Mouse (Mus musculus) cortical plate, adult 2 months (tissue): Measurements from ENCODE around the gene Sbf1. TPM values are rescaled to one million over a fixed set of nuclear protein-coding genes. Genes with fewer than 3 reads are reported as not detected.

Experiments
- H3K27ac ChIP-seq: fragments of 200-500 bp; 2 replicates; pipeline ENCODE4 v1.5.1; 2012; ENCODE audit warnings: low read length, control low read depth, inconsistent platforms; ENCODE audit not compliant: insufficient read depth
- H3K4me1 ChIP-seq: fragments of 200-500 bp; 2 replicates; pipeline ENCODE4 v1.6.1; 2011; ENCODE audit warnings: low read length; ENCODE audit not compliant: control insufficient read depth, insufficient read depth
- H3K4me3 ChIP-seq: fragments of 200-500 bp; 2 replicates; pipeline ENCODE4 v1.5.1; 2011; ENCODE audit warnings: mild to moderate bottlenecking, low read length, control low read depth; ENCODE audit not compliant: insufficient read depth
- CTCF ChIP-seq: fragments of 200-500 bp; IDR thresholded peaks from 2 replicates; pipeline ENCODE4 v1.5.1; 2011; ENCODE audit warnings: mild to moderate bottlenecking, control low read depth, low read length; ENCODE audit not compliant: insufficient read depth; ENCODE audit errors: extremely low read depth
- POLR2A ChIP-seq: fragments of 200-500 bp; IDR thresholded peaks from 2 replicates; pipeline ENCODE4 v1.6.1; 2011; ENCODE audit warnings: mild to moderate bottlenecking, low read length, control low read depth; ENCODE audit not compliant: insufficient read depth; ENCODE audit errors: extremely low read depth
- polyA plus RNA-seq: library from polyadenylated mRNA; depleted of rRNA; stranded (reverse); fragments of >200 nt; gene quantifications from 2 replicates; pipeline ENCODE4 v1.2.3, GENCODE M21; 2012

The Sbf1 gene
- polyA plus RNA-seq, 1 experiment: 264 TPM

DNA sequence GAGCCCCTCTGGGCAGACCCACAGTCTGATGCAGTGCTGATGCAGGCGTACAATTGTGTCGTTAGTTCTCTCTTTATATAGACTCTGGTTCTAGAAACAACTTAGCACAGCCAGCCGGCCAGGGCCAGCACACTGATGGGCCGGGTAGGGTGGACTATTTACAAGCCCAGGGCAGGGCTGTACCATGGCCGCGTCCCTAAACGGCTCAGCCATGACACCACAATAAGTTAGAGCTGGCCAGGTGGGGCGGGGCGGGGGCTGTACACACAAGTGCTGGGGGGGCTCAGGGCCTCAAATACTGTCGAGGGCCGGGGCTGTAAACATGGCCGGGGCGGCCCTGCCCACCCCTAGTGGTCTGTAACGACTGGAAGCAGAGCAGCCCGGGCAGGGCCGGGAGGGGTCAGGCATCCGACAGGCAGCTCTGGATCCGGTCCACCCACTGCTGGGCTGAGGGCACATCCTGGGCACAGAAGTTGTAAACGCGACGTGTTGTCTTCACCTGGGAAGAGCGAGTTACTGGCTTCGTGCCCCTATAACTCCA, 26.8 kb downstream of the Sbf1 start:
- Histone ChIP-seq H3K4me1 (peaks cover 2% of the 10 kb centered on the region; the same call in 1 of the 2 replicates), H3K27ac (no peak overlapping the region), H3K4me3 (no peak overlapping the region)
- TF ChIP-seq POLR2A (no peak; the same call in 1 of the 2 replicates), CTCF (no peak)

DNA sequence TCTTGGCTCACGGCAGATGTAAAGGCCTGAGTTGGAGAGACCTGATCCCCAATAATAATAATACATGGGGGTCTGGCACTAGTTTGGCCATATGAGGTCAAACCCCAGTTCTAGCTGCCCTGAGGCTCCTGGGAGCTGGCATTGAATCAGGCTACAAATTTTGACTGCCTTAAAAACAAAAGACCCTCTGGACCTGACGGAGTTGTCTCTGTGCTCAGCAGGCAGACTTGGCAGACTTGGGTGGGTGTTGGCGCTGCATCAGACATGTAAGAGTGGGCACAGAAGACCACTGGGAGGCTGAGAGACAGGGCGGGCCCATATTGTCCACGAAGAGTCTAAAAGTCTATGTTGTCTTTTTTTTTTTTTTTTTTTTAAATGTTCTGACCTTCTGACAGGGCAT, 28.5 kb downstream of the Sbf1 start:
- Histone ChIP-seq H3K27ac (no peak overlapping the region), H3K4me1 (peaks cover 2% of the 10 kb centered on the region; the same call in 1 of the 2 replicates), H3K4me3 (no peak overlapping the region)
- TF ChIP-seq CTCF: no peak
- TF ChIP-seq POLR2A: no peak

DNA sequence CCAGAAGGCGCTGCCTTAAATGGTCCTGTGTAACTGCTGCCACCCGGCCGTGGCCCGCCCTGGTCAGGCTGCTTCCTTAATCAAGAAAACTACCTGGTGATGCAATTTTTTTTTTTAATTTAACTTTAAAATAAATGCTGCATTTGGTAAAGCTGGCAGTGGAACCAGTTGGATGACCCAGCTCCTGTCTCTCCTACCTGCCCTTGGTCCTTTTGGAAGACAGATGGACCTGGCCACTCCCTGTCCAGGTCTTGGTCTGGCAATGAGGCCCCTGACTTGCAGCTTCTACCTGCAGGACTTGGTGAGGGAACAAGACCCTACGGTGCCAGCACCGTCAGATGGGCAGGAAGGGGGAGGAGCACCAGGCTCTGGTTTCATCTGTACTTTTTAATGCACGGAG, 29.0 kb downstream of the Sbf1 start:
- H3K27ac ChIP-seq: 0 out of 2 replicates have a peak overlapping the region, but pooled peaks have one; percentile 82
- H3K4me1 ChIP-seq: peaks cover 2% of the 10 kb centered on the region; the same call in 1 of the 2 replicates
- no peak overlapping the region for H3K4me3 ChIP-seq
- TF ChIP-seq POLR2A: 0 out of 2 replicates have a peak, but pooled peaks have one; percentile 13
- TF ChIP-seq CTCF: no peak

DNA sequence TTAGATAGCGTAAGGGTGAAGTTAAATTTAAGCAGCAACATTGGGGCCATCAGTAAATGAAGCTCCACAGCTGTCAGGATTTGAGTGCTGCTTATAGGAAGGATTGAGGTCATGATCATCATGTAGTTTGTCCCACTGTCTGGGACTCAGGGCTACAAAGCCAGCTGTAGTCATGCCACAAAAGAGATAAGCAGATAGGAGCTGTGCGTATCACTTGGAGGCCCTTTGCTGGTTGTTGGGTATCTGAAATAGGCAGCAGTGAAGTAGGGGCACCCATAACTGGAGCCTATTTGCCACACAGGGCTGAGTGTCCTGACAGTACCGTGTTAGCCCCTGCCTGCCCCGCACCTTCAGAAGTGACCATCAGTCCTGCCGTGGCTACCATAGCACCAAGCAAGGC, 29.6 kb downstream of the Sbf1 start:
- TF ChIP-seq POLR2A: 0 out of 2 replicates have a peak, but pooled peaks have one; percentile 13
- no peak for TF ChIP-seq CTCF
- Histone ChIP-seq H3K4me3 (no peak overlapping the region), H3K4me1 (peaks cover 2% of the 10 kb centered on the region; the same call in 1 of the 2 replicates), H3K27ac (peak overlapping the region; percentile 82)

DNA sequence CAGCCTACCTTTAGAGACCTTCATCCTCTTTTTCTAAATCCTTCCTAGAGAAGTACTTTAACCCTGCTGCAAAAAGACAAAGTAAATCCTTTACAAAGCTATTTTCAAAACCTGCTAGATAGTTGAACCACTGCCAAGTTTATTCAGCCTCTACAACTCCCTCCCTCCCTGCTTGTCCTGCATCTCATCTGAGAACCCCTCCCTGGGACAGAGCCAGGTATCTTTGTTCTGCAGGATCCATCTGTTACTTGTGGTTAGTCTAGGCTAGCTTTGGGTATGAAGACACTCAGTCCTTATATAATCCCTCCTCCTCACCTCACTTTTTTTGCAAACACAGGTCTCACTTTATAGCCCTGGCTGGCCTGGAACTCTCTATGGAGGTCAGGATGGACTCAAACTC, 30.1 kb downstream of the Sbf1 start:
- Histone ChIP-seq H3K27ac (peak overlapping the region; percentile 82), H3K4me3 (no peak overlapping the region), H3K4me1 (peaks cover 2% of the 10 kb centered on the region; the same call in 1 of the 2 replicates)
- no peak for TF ChIP-seq POLR2A
- no peak for TF ChIP-seq CTCF

DNA sequence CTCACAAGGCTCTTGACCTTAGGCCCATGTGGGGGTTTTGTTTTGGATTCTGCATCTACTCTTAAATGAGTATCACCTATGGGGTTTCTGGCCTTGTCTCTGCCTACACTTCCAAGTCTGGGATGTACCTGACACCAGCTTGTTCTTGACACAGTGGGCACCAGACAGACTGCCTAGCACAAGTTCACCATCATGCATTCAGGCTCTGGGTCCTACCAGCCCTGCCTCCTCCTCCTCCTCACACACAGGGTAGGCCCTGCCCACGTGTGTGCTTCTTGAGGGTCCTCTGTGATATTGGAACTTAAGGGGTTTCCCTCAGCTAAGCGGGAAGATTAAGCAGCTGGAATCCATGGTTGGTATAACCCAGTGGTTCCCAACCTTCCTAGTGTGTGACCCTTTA, 31.0 kb downstream of the Sbf1 start:
- no peak overlapping the region for H3K27ac ChIP-seq
- TF ChIP-seq POLR2A (no peak), CTCF (no peak)
- no peak overlapping the region for H3K4me3 ChIP-seq
- peaks cover 2% of the 10 kb centered on the region; the same call in 1 of the 2 replicates for H3K4me1 ChIP-seq

DNA sequence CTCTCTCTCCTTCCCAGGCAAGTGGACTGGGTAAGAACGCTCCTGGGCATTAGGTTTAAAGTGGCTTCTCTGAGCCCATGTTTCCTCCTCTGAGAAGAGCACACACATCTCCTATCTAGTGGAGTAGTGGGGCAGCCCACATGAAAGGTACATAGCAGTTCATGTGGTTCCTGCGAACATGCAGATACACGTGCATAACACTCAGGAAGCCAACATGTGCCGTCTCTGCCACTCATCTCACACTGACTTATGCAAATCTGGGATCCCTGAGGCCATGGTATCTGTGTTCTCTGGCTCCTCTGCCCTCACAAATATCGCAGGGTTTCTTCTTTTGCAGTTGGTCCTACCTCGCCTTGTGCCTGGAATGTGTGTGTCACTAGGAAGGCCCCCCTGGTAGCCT, 32.6 kb downstream of the Sbf1 start:
- TF ChIP-seq POLR2A (no peak), CTCF (no peak)
- H3K27ac ChIP-seq: no peak overlapping the region
- no peak overlapping the region for H3K4me3 ChIP-seq
- H3K4me1 ChIP-seq: peaks cover 2% of the 10 kb centered on the region; the same call in 1 of the 2 replicates

DNA sequence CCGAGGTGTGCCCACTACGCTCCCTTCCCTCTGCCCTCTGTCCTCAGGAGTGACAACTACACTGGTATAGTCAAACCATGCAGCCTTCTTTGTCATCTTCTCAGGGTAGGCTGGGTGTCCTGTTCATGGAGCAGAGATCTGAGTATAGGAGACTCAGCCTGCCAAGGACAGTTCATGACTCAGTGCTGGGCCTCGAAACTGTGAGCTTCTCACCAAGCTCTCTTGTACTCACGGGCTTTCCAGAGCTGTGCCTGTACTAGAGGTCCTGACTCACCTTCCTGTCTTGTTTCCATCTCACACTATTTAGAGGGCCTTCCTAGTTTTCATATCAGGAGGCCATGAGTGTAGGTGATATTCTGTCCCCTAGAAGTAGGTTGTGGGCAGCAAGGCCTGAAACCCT, 37.7 kb downstream of the Sbf1 start:
- TF ChIP-seq POLR2A (no peak), CTCF (no peak)
- no peaks in the 10 kb centered on the region for H3K4me1 ChIP-seq
- H3K27ac ChIP-seq: no peak overlapping the region
- no peak overlapping the region for H3K4me3 ChIP-seq

DNA sequence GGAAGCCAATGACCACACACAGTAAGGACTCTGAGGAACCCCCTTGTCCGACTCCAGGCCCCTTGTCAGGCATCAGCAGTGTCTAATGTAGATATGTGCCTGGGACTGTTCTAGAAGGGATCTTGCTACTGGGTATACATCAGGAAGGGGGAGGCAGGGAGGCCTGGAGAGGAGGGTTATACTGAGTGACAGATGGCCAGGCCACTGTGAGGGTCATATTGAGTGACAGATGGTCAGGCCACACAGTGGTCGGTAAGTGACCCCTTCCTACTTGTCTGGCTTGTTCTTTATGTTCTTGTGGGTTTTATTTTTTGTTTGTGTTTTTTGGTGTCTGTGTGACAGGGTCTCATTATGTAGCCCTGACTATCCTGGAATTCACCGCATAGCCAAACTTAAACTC, 39.6 kb downstream of the Sbf1 start:
- Histone ChIP-seq H3K4me1 (no peaks in the 10 kb centered on the region), H3K27ac (no peak overlapping the region), H3K4me3 (no peak overlapping the region)
- no peak for TF ChIP-seq POLR2A
- TF ChIP-seq CTCF: no peak

DNA sequence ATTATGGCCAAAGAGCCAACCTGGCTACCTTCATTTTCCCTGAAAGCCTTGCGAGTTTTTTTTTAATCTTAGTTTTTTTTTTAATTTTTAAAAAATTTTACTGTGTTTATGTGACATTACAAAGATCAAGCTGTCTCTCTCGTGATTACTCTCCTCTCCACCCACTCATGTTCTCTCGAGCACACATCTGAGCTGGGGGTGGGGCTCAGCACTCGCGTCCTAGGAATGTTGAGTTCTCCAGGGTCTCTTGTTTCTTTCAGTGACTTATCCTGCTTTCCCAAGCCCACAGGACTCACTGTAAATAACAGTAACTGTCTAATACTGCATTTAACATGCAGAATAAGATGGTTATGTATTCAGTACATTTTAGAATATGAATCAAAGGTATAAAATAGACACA, 50.6 kb downstream of the Sbf1 start:
- TF ChIP-seq CTCF (no peak), POLR2A (no peak)
- H3K4me1 ChIP-seq: no peaks in the 10 kb centered on the region
- no peak overlapping the region for H3K4me3 ChIP-seq
- no peak overlapping the region for H3K27ac ChIP-seq

DNA sequence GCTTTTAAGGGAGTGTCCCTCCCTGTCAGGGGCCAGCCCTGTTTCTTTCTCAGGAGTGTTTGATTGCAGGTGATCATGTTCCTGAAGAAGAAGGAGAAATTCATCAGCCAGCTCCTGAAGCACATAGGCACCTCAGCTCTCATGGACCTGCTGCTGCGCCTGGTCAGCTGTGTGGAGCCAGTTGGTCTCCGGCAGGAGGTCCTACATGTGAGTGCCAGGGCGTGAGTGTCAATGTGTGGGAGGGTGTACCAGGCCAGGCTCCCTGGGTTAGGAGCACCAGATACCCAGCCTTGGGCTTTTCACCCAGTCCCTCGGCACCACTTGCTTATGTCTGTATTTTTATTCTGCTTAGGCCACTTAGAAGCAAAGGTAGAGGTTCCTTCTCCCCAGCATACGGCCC, 56.1 kb downstream of the Sbf1 start:
- no peak overlapping the region for H3K4me3 ChIP-seq
- H3K27ac ChIP-seq: no peak overlapping the region
- H3K4me1 ChIP-seq: no peaks in the 10 kb centered on the region; the same call in 1 of the 2 replicates
- TF ChIP-seq CTCF (no peak), POLR2A (no peak)
